Mouse (Mus musculus) adipocyte (in vitro differentiated cells): ENCODE results near the gene Dnajc21.

ENCODE experiments used
- DNase-seq: peaks from one replicate; pipeline ENCODE4 v3.0.0-alpha.2; 2016; ENCODE audit warnings: low spot score

Dnajc21 gene

GRCm38 (mm10) chr15:10436893-10437292, 33.4 kb downstream of the Dnajc21 start:
- DNase-seq: no peak

- DNase-seq: no peak
Measured at GRCm38 (mm10) chr15:10426545-10427266, 43.6 kb downstream of the Dnajc21 start.

GRCm38 (mm10) chr15:10426124-10426523, 44.2 kb downstream of the Dnajc21 start:
- no peak for DNase-seq

- no peak for DNase-seq
Measured at GRCm38 (mm10) chr15:10421785-10422144, 48.6 kb downstream of the Dnajc21 start.

- no peak for DNase-seq
Measured at GRCm38 (mm10) chr15:10421138-10421784, 49.1 kb downstream of the Dnajc21 start.

GRCm38 (mm10) chr15:10413656-10414055, 56.7 kb downstream of the Dnajc21 start:
- no peak for DNase-seq

- no peak for DNase-seq
Measured at GRCm38 (mm10) chr15:10410881-10411280, 59.4 kb downstream of the Dnajc21 start.

- no peak for DNase-seq
Measured at GRCm38 (mm10) chr15:10409842-10410241, 60.5 kb downstream of the Dnajc21 start.

- DNase-seq: peak; percentile 61
Measured at GRCm38 (mm10) chr15:10400415-10400814, 69.9 kb downstream of the Dnajc21 start.

- peak; percentile 61 for DNase-seq
Measured at GRCm38 (mm10) chr15:10399795-10400194, 70.5 kb downstream of the Dnajc21 start.
